Mouse (Mus musculus): Measurements from ENCODE around the gene Crebbp. TPM values are rescaled to one million over a fixed set of nuclear protein-coding genes. Genes with fewer than 3 reads are reported as not detected.

The Crebbp gene
- polyA plus RNA-seq, 1 experiment from 2014 or later = 36.4 TPM

- H3K9ac ChIP-seq = no peak overlapping the region
- no peaks in the 10 kb centered on the region for H3K27me3 ChIP-seq
- H3K4me2 ChIP-seq = no peak overlapping the region
- H3K9me3 ChIP-seq = no peaks in the 10 kb centered on the region
- no peaks in the 10 kb centered on the region for H3K4me1 ChIP-seq (replicated peaks)
- peaks cover 32% of the 10 kb centered on the region for H3K36me3 ChIP-seq
- 92% methylated on average over 2 of the region's 2 CpGs for WGBS
- ATAC-seq (ENCODE audit: low FRiP score, low read depth) = no peak
- no peak overlapping the region for H3K27ac ChIP-seq (replicated peaks)
- no peak overlapping the region for H3K4me3 ChIP-seq
Measured at GRCm38 (mm10) chr16:4035575-4035974, 178.2 kb downstream of the Crebbp start.

GRCm38 (mm10) chr16:4034476-4034875 is 179.3 kb downstream of the Crebbp start:
- Histone ChIP-seq H3K4me2 (no peak overlapping the region), H3K36me3 (peaks cover 22% of the 10 kb centered on the region), H3K9ac (no peak overlapping the region), H3K27me3 (no peaks in the 10 kb centered on the region), H3K9me3 (no peaks in the 10 kb centered on the region), H3K27ac (replicated peaks) (no peak overlapping the region), H3K4me3 (no peak overlapping the region), H3K4me1 (replicated peaks) (no peaks in the 10 kb centered on the region)
- ATAC-seq (ENCODE audit: low FRiP score, low read depth) = no peak
- 86% methylated on average over 3 of the region's 3 CpGs for WGBS

- Histone ChIP-seq H3K4me1 (replicated peaks) (no peaks in the 10 kb centered on the region), H3K27me3 (no peaks in the 10 kb centered on the region), H3K36me3 (peaks cover 17% of the 10 kb centered on the region), H3K27ac (replicated peaks) (no peak overlapping the region), H3K4me3 (no peak overlapping the region), H3K9me3 (no peaks in the 10 kb centered on the region), H3K9ac (no peak overlapping the region), H3K4me2 (no peak overlapping the region)
- WGBS = 50% methylated on average over 5 of the region's 5 CpGs
- no peak for ATAC-seq (ENCODE audit: low FRiP score, low read depth)
Measured at GRCm38 (mm10) chr16:4033971-4034370, 179.8 kb downstream of the Crebbp start.

GRCm38 (mm10) chr16:4032341-4032748 is 181.5 kb downstream of the Crebbp start:
- ATAC-seq (ENCODE audit: low FRiP score, low read depth) = no peak
- Histone ChIP-seq H3K9ac (no peak overlapping the region), H3K27me3 (no peaks in the 10 kb centered on the region), H3K4me2 (no peak overlapping the region), H3K4me3 (no peak overlapping the region), H3K27ac (replicated peaks) (no peak overlapping the region), H3K36me3 (peaks cover 3% of the 10 kb centered on the region), H3K4me1 (replicated peaks) (no peaks in the 10 kb centered on the region), H3K9me3 (no peaks in the 10 kb centered on the region)
- WGBS = 89% methylated on average over 6 of the region's 6 CpGs

GRCm38 (mm10) chr16:4031441-4032274 is 182.1 kb downstream of the Crebbp start:
- Histone ChIP-seq H3K27me3 (no peaks in the 10 kb centered on the region), H3K27ac (replicated peaks) (no peak overlapping the region), H3K36me3 (no peaks in the 10 kb centered on the region), H3K9ac (no peak overlapping the region), H3K9me3 (no peaks in the 10 kb centered on the region), H3K4me2 (no peak overlapping the region), H3K4me3 (no peak overlapping the region), H3K4me1 (replicated peaks) (no peaks in the 10 kb centered on the region)
- WGBS = 69% methylated on average over 6 of the region's 6 CpGs
- no peak for ATAC-seq (ENCODE audit: low FRiP score, low read depth)

Small RNA genes lying within 50 kb of the gene (microRNA-seq; reads per million reads assigned to microRNA genes)
- gene Gm23413 = not detected

Other genes with a start within 250 kb of the Crebbp start
- gene Nlrc3, start 237.4 kb downstream of the Crebbp start, polyA plus RNA-seq (2015; fragmentation: Nextera tagmentation; extraction: Ambion mirVana) = 0.92 and 0.93 TPM in 2 replicates
- 27.4 and 31.3 TPM in 2 replicates for gene Slx4, start 210.2 kb downstream of the Crebbp start, polyA plus RNA-seq (2015; fragmentation: Nextera tagmentation; extraction: Ambion mirVana)
- gene Dnase1, start 177.1 kb downstream of the Crebbp start, polyA plus RNA-seq (2015; fragmentation: Nextera tagmentation; extraction: Ambion mirVana) = 4.3 and 7.8 TPM in 2 replicates
- gene Trap1, start 136.2 kb downstream of the Crebbp start, polyA plus RNA-seq (2015; fragmentation: Nextera tagmentation; extraction: Ambion mirVana) = 52.4 and 54.4 TPM in 2 replicates
- 4.4 and 4.9 TPM in 2 replicates for gene Adcy9, start 206.5 kb upstream of the Crebbp start, polyA plus RNA-seq (2015; fragmentation: Nextera tagmentation; extraction: Ambion mirVana)